Mouse (Mus musculus): ENCODE data around the gene Prr29.

DNA sequence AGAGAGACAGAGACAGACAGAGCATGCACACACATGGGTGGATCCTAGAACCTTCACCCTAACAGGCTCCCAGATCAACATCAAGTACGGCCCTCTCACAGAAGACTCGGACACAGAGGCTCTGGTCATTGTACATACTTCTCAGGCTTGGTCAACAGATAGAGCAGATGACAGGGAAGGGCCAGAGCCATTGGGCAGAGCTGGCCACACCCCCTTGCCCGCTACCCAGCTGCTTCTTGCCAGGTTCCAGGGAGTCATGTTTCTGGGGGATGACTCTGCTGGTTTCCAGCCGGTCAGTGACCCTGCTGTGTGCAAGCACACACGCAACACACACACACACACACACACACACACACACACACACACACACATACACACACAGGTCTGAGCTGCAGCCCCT is 14.4 kb upstream of the Prr29 start:
- TF ChIP-seq POLR2A (IDR thresholded peaks at IDR 0.05; ENCODE audit: borderline replicate concordance, extremely low read depth, insufficient read depth, insufficient read length, poor library complexity, severe bottlenecking) (no peak), CTCF (IDR thresholded peaks at IDR 0.05; ENCODE audit: borderline replicate concordance, extremely low read depth, insufficient read depth, insufficient read length) (no peak)

Measured in brain, embryonic 14.5 days (tissue).